Mouse (Mus musculus) neural tube, embryonic 12.5 days (tissue): ENCODE results near the gene Klf15. TPM values are rescaled to one million over a fixed set of nuclear protein-coding genes. Genes with fewer than 3 reads are reported as not detected.

ENCODE experiments used
- ATAC-seq: fragments of 200-750 bp; cut with Nextera tagmentation; 2 replicates; pipeline ENCODE4 v1.8.0; 2017; ENCODE audit warnings: low read depth, mild to moderate bottlenecking, moderate TSS enrichment, moderate library complexity; ENCODE audit not compliant: low FRiP score
- H3K27ac ChIP-seq: fragments of 300-500 bp; sonication (generic); 2 replicates; pipeline ENCODE4 v1.5.1; 2016
- H3K27me3 ChIP-seq: fragments of 300-500 bp; sonication (generic); replicated peaks from 2 replicates; pipeline ENCODE4 v1.6.1; 2016; ENCODE audit warnings: mild to moderate bottlenecking
- H3K36me3 ChIP-seq: fragments of 300-500 bp; sonication (generic); 2 replicates; pipeline ENCODE4 v1.6.1; 2016; ENCODE audit warnings: mild to moderate bottlenecking
- H3K4me1 ChIP-seq: fragments of 300-500 bp; sonication (generic); 2 replicates; pipeline ENCODE4 v1.6.1; 2016
- H3K4me2 ChIP-seq: fragments of 300-500 bp; sonication (generic); replicated peaks from 2 replicates; pipeline ENCODE4 v1.6.1; 2016; ENCODE audit warnings: mild to moderate bottlenecking
- H3K4me3 ChIP-seq: fragments of 300-500 bp; sonication (generic); 2 replicates; pipeline ENCODE4 v1.5.1; 2016
- H3K9ac ChIP-seq: fragments of 300-500 bp; sonication (generic); 2 replicates; pipeline ENCODE4 v1.6.1; 2016; ENCODE audit warnings: mild to moderate bottlenecking
- H3K9me3 ChIP-seq: fragments of 300-500 bp; sonication (generic); 2 replicates; pipeline ENCODE4 v1.6.1; 2016; ENCODE audit warnings: mild to moderate bottlenecking
- WGBS: fragments of 180-500 bp; shearing (Covaris S2); methylation state at CpG from one replicate; pipeline ENCODE4 v1.1.7; 2016; 5-methylcytosine and 5-hydroxymethylcytosine counted together
- polyA plus RNA-seq: library from polyadenylated mRNA; unstranded; fragments of >200 nt; fragmentation: Nextera tagmentation; extraction: Ambion mirVana; gene quantifications from 2 replicates; pipeline ENCODE4 v1.2.1, GENCODE M21; 2016

Klf15 gene
- polyA plus RNA-seq, 1 experiment from 2014 or later: 6.6 TPM

- H3K9ac ChIP-seq: no peak overlapping the region
- H3K36me3 ChIP-seq: no peaks in the 10 kb centered on the region
- WGBS: 51% methylated on average over 5 of the region's 5 CpGs
- H3K9me3 ChIP-seq: no peaks in the 10 kb centered on the region
- no peak overlapping the region for H3K27ac ChIP-seq
- no peak for ATAC-seq
- H3K4me2 ChIP-seq: no peak overlapping the region
- H3K4me1 ChIP-seq: no peaks in the 10 kb centered on the region
- no peaks in the 10 kb centered on the region for H3K27me3 ChIP-seq
- no peak overlapping the region for H3K4me3 ChIP-seq
These were observed 57.0 kb downstream of the Klf15 start for GRCm38 (mm10) chr6:90519375-90519774.

Other genes with a start within 250 kb of the Klf15 start
- gene Vmn1r53, start 238.1 kb upstream of the Klf15 start, polyA plus RNA-seq: not detected in 2 replicates
- not detected in 2 replicates for gene Vmn1r54, start 216.3 kb upstream of the Klf15 start, polyA plus RNA-seq
- not detected in 2 replicates for gene BC048671, start 161.4 kb upstream of the Klf15 start, polyA plus RNA-seq
- not detected in 2 replicates for gene Chst13, start 137.4 kb upstream of the Klf15 start, polyA plus RNA-seq
- not detected in 2 replicates for gene Uroc1, start 129.3 kb upstream of the Klf15 start, polyA plus RNA-seq
- 13.0 and 13.3 TPM in 2 replicates for gene Zxdc, start 93.1 kb upstream of the Klf15 start, polyA plus RNA-seq
- gene Cfap100, start 33.8 kb upstream of the Klf15 start, polyA plus RNA-seq: 2.1 and 2.9 TPM in 2 replicates
- 9.5 and 9.7 TPM in 2 replicates for gene Aldh1l1, start 23.9 kb downstream of the Klf15 start, polyA plus RNA-seq
- gene Slc41a3, start 142.1 kb downstream of the Klf15 start, polyA plus RNA-seq: 4.0 and 4.1 TPM in 2 replicates